Mouse (Mus musculus) cerebellum, postnatal 4 days (tissue): ENCODE results near the gene Gpatch2.

Experiments
- DNase-seq, 2 experiments: peaks; one replicate each; pipeline ENCODE4 v3.0.0; 2022; ENCODE audit warnings: low spot score in 2 of 2, mixed read lengths in 1 of 2

Gene Gpatch2

GRCm38 (mm10) chr1:187366806-187367205 lies 151.5 kb downstream of the Gpatch2 start:
- no peak for DNase-seq

GRCm38 (mm10) chr1:187369049-187369448 lies 153.7 kb downstream of the Gpatch2 start:
- no peak for DNase-seq

- no peak for DNase-seq
Observed at GRCm38 (mm10) chr1:187373506-187373905, 158.2 kb downstream of the Gpatch2 start.

GRCm38 (mm10) chr1:187374418-187374817 lies 159.1 kb downstream of the Gpatch2 start:
- no peak for DNase-seq

GRCm38 (mm10) chr1:187376946-187377671 lies 161.8 kb downstream of the Gpatch2 start:
- no peak for DNase-seq

GRCm38 (mm10) chr1:187377865-187378524 lies 162.7 kb downstream of the Gpatch2 start:
- DNase-seq = no peak

GRCm38 (mm10) chr1:187389476-187389875 lies 174.2 kb downstream of the Gpatch2 start:
- no peak for DNase-seq

- DNase-seq = no peak
Observed at GRCm38 (mm10) chr1:187400834-187401233, 185.5 kb downstream of the Gpatch2 start.
